Mouse (Mus musculus): ENCODE results near the gene Steap3. TPM values are rescaled to one million over a fixed set of nuclear protein-coding genes. Genes with fewer than 3 reads are reported as not detected.

Gene Steap3
- polyA plus RNA-seq, 1 experiment = 12.6 TPM

- Histone ChIP-seq H3K4me1 (peaks cover 36% of the 10 kb centered on the region), H3K27me3 (replicated peaks) (peaks cover 4% of the 10 kb centered on the region), H3K4me3 (replicated peaks) (no peak overlapping the region), H3K9me3 (peaks cover 10% of the 10 kb centered on the region), H3K36me3 (replicated peaks; ENCODE audit: low read length) (no peaks in the 10 kb centered on the region)
- TF ChIP-seq FLI1 (IDR thresholded peaks at IDR 0.05; ENCODE audit: low read length) = no peak
- TF ChIP-seq GATA1 (IDR thresholded peaks at IDR 0.05; ENCODE audit: borderline replicate concordance, low read length) = no peak
Observed at GRCm38 (mm10) chr1:120270882-120271281, 1.6 kb downstream of the Steap3 start.

DNA sequence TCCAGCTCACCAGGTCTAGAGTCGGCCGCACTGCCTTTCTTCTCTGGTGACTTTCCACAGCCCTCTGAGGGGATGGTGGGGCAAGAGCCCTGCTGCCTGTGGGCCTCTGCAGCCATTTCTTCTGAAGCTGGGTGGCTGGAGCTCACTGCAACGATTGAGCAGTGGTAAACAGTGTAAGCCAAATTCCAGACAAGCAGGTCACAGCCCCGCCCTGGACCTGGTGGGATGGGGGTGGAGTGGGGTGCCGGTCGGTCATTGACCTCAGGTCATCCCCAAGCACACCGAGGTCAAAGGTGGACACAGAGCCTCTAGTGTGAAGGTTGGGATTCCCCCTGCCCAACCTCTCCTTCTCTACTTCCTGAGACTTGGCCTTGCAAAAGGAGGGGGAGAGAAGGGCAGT, 2.4 kb downstream of the Steap3 start:
- Histone ChIP-seq H3K36me3 (replicated peaks; ENCODE audit: low read length) (no peaks in the 10 kb centered on the region), H3K9me3 (peaks cover 10% of the 10 kb centered on the region), H3K4me3 (replicated peaks) (no peak overlapping the region), H3K27me3 (replicated peaks) (peaks cover 4% of the 10 kb centered on the region), H3K4me1 (peaks cover 44% of the 10 kb centered on the region)
- no peak for TF ChIP-seq FLI1 (IDR thresholded peaks at IDR 0.05; ENCODE audit: low read length)
- TF ChIP-seq GATA1 (IDR thresholded peaks at IDR 0.05; ENCODE audit: borderline replicate concordance, low read length) = no peak

DNA sequence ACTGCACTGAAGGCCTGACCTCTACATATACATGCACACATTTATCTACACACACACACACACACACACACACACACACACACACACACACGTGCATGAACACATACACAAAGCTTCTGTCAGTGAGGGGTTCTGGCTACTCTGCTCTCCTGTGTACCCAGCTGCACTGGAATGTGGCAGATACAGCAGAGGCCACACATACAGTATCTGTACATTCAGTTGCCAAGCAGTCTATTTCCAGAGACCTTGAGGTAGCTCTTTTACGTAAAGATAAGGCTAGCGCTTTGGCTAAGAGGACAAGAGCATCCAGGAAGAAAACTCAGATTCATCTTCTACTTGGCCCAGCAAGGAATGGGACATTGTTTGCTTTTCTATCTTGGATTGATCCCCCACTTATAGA, 4.9 kb downstream of the Steap3 start:
- Histone ChIP-seq H3K9me3 (no peaks in the 10 kb centered on the region), H3K4me1 (peaks cover 69% of the 10 kb centered on the region), H3K27me3 (replicated peaks) (peaks cover 10% of the 10 kb centered on the region), H3K4me3 (replicated peaks) (no peak overlapping the region), H3K36me3 (replicated peaks; ENCODE audit: low read length) (no peaks in the 10 kb centered on the region)
- TF ChIP-seq GATA1 (IDR thresholded peaks at IDR 0.05; ENCODE audit: borderline replicate concordance, low read length) = no peak
- no peak for TF ChIP-seq FLI1 (IDR thresholded peaks at IDR 0.05; ENCODE audit: low read length)

- no peak for TF ChIP-seq GATA1 (IDR thresholded peaks at IDR 0.05; ENCODE audit: borderline replicate concordance, low read length)
- Histone ChIP-seq H3K4me3 (replicated peaks) (no peak overlapping the region), H3K27me3 (replicated peaks) (peaks cover 10% of the 10 kb centered on the region), H3K36me3 (replicated peaks; ENCODE audit: low read length) (no peaks in the 10 kb centered on the region), H3K4me1 (peaks cover 80% of the 10 kb centered on the region), H3K9me3 (no peaks in the 10 kb centered on the region)
Observed at GRCm38 (mm10) chr1:120266460-120266859, 6.0 kb downstream of the Steap3 start.

GRCm38 (mm10) chr1:120264861-120265686, 7.4 kb downstream of the Steap3 start:
- no peak for TF ChIP-seq GATA1 (IDR thresholded peaks at IDR 0.05; ENCODE audit: borderline replicate concordance, low read length)
- TF ChIP-seq FLI1 (IDR thresholded peaks at IDR 0.05; ENCODE audit: low read length) = no peak
- Histone ChIP-seq H3K27me3 (replicated peaks) (peaks cover 7% of the 10 kb centered on the region), H3K9me3 (no peaks in the 10 kb centered on the region), H3K36me3 (replicated peaks; ENCODE audit: low read length) (no peaks in the 10 kb centered on the region), H3K4me3 (replicated peaks) (peak overlapping the region; percentile 95), H3K4me1 (peaks cover 80% of the 10 kb centered on the region)

DNA sequence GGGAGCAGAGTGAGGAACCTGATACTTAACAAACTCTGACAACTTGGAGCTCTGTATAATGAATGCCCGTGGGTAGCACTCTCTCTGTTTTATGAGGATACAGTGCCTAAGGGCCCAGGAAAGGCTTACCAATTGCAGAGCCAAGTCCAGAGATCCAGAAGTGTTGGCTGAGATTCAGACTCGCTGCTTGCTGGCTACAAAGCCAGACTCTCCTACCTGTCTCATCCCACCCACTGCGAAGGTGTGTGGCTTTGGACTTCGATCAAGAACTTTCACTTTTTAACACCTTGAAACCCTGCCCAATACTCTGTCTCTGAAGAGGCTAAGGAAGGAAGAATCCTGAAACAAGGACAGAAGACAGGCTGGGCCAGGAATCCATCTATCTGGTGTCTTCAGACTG, 9.3 kb downstream of the Steap3 start:
- Histone ChIP-seq H3K27me3 (replicated peaks) (peaks cover 7% of the 10 kb centered on the region), H3K4me1 (peaks cover 96% of the 10 kb centered on the region), H3K4me3 (replicated peaks) (no peak overlapping the region), H3K36me3 (replicated peaks; ENCODE audit: low read length) (no peaks in the 10 kb centered on the region), H3K9me3 (no peaks in the 10 kb centered on the region)
- no peak for TF ChIP-seq FLI1 (IDR thresholded peaks at IDR 0.05; ENCODE audit: low read length)
- TF ChIP-seq GATA1 (IDR thresholded peaks at IDR 0.05; ENCODE audit: borderline replicate concordance, low read length) = no peak

DNA sequence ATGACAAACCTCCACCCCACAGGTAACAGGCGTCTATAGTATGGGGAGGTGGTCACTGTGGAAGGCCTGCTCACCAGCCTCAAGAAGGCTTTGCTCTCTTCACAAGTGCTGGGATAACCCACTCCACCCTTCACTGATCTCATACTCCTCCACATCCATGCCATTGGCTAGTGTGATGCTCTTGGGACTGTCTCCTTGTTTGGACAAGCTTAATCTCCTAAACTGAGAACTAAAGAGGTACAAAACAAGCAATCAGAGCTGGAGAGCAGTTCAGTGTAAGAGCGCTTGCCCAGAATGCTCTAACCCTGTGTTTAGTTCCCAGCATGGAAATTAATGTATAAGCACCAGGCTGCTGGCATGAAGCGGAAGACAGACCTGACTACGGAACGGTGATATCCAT, 11.3 kb downstream of the Steap3 start:
- no peak overlapping the region for H3K4me3 ChIP-seq (replicated peaks)
- H3K36me3 ChIP-seq (replicated peaks; ENCODE audit: low read length) = no peaks in the 10 kb centered on the region
- H3K27me3 ChIP-seq (replicated peaks) = peaks cover 7% of the 10 kb centered on the region
- H3K9me3 ChIP-seq = no peaks in the 10 kb centered on the region
- no peak for TF ChIP-seq GATA1 (IDR thresholded peaks at IDR 0.05; ENCODE audit: borderline replicate concordance, low read length)
- TF ChIP-seq FLI1 (IDR thresholded peaks at IDR 0.05; ENCODE audit: low read length) = no peak
- peaks cover 98% of the 10 kb centered on the region for H3K4me1 ChIP-seq

DNA sequence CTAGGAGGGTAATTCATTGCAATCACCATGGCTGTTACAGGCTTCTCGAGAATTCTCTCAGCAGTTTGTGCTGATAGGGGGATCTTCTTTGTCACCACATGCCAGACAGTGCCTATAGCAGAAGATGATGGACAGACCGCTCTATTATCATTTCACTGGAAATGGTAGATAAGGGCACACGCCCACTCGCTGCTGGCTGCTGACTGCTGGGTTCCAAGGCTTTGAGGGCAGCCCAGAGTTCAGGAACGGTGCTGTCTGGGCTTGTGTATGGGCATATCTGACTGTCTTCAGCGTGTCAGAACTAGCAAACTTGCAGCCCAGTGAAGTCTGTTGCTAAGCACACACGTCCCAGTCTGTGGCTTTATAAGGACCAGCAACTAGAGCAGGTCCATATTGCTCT, 13.3 kb downstream of the Steap3 start:
- Histone ChIP-seq H3K4me1 (peaks cover 98% of the 10 kb centered on the region), H3K4me3 (replicated peaks) (peak overlapping the region; percentile 87), H3K9me3 (no peaks in the 10 kb centered on the region), H3K27me3 (replicated peaks) (peaks cover 7% of the 10 kb centered on the region), H3K36me3 (replicated peaks; ENCODE audit: low read length) (no peaks in the 10 kb centered on the region)
- TF ChIP-seq GATA1 (IDR thresholded peaks at IDR 0.05; ENCODE audit: borderline replicate concordance, low read length) (no peak), FLI1 (IDR thresholded peaks at IDR 0.05; ENCODE audit: low read length) (no peak)

DNA sequence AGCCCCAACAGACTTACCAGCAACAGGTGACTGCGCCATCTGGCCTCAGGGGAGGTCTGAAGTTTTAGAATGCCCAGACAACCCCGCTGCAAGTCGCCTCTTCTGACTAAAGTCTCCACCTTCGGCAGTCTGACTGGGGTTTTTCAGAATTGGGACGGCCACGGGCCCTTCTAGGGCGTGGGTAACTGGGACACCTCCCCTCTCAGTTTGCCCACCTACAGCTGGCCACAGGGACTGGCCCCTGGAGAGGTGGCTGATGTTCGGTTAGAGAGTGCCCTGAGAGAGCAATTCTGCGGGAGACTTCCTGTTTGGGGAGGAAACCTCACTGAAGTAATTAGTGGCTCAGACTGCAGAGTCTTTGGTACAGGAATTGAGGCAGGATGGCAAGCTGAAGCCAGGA, 13.8 kb downstream of the Steap3 start:
- peak overlapping the region; percentile 87 for H3K4me3 ChIP-seq (replicated peaks)
- H3K27me3 ChIP-seq (replicated peaks) = peaks cover 3% of the 10 kb centered on the region
- peaks cover 98% of the 10 kb centered on the region for H3K4me1 ChIP-seq
- no peaks in the 10 kb centered on the region for H3K9me3 ChIP-seq
- no peaks in the 10 kb centered on the region for H3K36me3 ChIP-seq (replicated peaks; ENCODE audit: low read length)
- TF ChIP-seq FLI1 (IDR thresholded peaks at IDR 0.05; ENCODE audit: low read length) (no peak), GATA1 (IDR thresholded peaks at IDR 0.05; ENCODE audit: borderline replicate concordance, low read length) (no peak)

DNA sequence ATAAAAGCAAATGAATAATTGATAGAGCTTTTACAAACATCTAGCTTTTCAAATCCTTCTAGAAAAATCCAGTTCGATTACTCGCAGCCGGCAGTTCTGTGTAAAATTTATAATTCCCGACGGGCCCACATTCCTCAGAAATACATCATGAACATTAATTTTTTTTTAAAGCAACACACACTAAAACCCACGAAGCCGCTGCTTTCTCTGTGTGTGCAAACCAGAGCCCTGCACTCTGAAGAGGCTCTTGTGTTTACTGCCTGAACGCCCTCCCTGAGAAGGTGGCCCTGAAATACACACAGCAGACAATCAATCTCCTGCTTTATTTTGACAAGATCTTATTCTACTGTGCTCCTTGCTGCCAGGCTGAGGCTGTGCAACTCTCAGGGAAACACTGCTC, 14.3 kb downstream of the Steap3 start:
- Histone ChIP-seq H3K4me3 (replicated peaks) (peak overlapping the region; percentile 87), H3K36me3 (replicated peaks; ENCODE audit: low read length) (peaks cover 3% of the 10 kb centered on the region), H3K9me3 (no peaks in the 10 kb centered on the region), H3K27me3 (replicated peaks) (no peaks in the 10 kb centered on the region), H3K4me1 (peaks cover 97% of the 10 kb centered on the region)
- TF ChIP-seq FLI1 (IDR thresholded peaks at IDR 0.05; ENCODE audit: low read length) (no peak), GATA1 (IDR thresholded peaks at IDR 0.05; ENCODE audit: borderline replicate concordance, low read length) (no peak)

All from megakaryocyte, embryonic 14.5 days (primary cell).